Mouse (Mus musculus): ENCODE results near the gene Prrc2c.

- TF ChIP-seq POLR2A (IDR thresholded peaks at IDR 0.05; ENCODE audit: control insufficient read depth, extremely low read depth, insufficient read depth, low read length, poor library complexity): no peak
- no peak for TF ChIP-seq CTCF (IDR thresholded peaks at IDR 0.05; ENCODE audit: borderline replicate concordance, control insufficient read depth, extremely low read depth, insufficient read depth, low read length, poor library complexity)
Measured at GRCm38 (mm10) chr1:162783669-162784248, 43.4 kb upstream of the Prrc2c start.

All from thymus, adult 2 months (tissue).